Mouse (Mus musculus) heart, postnatal 14 days (tissue): ENCODE measurements around the gene Cpped1. TPM values are rescaled to one million over a fixed set of nuclear protein-coding genes. Genes with fewer than 3 reads are reported as not detected.
A peak's percentile ranks its signal among the peaks of the same experiment; 100 is the strongest.

Experiments used
- DNase-seq, 2 experiments: peaks; one replicate each; pipeline ENCODE4 v3.0.0; 2021 to 2022
- intact Hi-C: fragments of 180-260 bp; cut with DNase I; formaldehyde crosslinking; loops from one replicate; pipeline ENCODE4 v1.15.1; 2025
- total RNA-seq, 2 experiments: library from RNA; stranded (reverse); gene quantifications; 2 replicates each; pipeline ENCODE4 v1.2.3; 2021

The Cpped1 gene
- total RNA-seq, 2 experiments from 2014 or later = 59.7 to 61.2 TPM

- DNase-seq = no peak
- intact Hi-C loops = no loop called here
These were observed 60.1 kb downstream of the Cpped1 start for GRCm38 (mm10) chr16:11848990-11849658.

- intact Hi-C loops = no loop called here
- DNase-seq = no peak
These were observed 63.9 kb downstream of the Cpped1 start for GRCm38 (mm10) chr16:11845309-11845708.

- DNase-seq = no peak
- intact Hi-C loops = no loop called here
These were observed 65.8 kb downstream of the Cpped1 start for GRCm38 (mm10) chr16:11843441-11843840.

- intact Hi-C loops = no loop called here
- DNase-seq = no peak
These were observed 75.8 kb downstream of the Cpped1 start for GRCm38 (mm10) chr16:11833474-11833873.

GRCm38 (mm10) chr16:11828816-11829215, 80.4 kb downstream of the Cpped1 start:
- intact Hi-C loops = no loop called here
- DNase-seq = no peak

GRCm38 (mm10) chr16:11824833-11825232, 84.4 kb downstream of the Cpped1 start:
- intact Hi-C loops = no loop called here

GRCm38 (mm10) chr16:11824385-11824784, 84.9 kb downstream of the Cpped1 start:
- intact Hi-C loops = no loop called here

More at GRCm38 (mm10) chr16:11824833-11825232, 84.4 kb downstream of the Cpped1 start:
- no peak for DNase-seq

GRCm38 (mm10) chr16:11820791-11821190, 88.5 kb downstream of the Cpped1 start:
- DNase-seq = no peak
- intact Hi-C loops = no loop called here

More at GRCm38 (mm10) chr16:11824385-11824784, 84.9 kb downstream of the Cpped1 start:
- DNase-seq = no peak

- peak; percentile 26 to 42 for DNase-seq
- intact Hi-C loops = no loop called here
These were observed 94.2 kb downstream of the Cpped1 start for GRCm38 (mm10) chr16:11814935-11815650.

- intact Hi-C loops = no loop called here
- no peak for DNase-seq
These were observed 97.1 kb downstream of the Cpped1 start for GRCm38 (mm10) chr16:11812119-11812518.

- intact Hi-C loops = no loop called here
- DNase-seq = no peak
These were observed 99.6 kb downstream of the Cpped1 start for GRCm38 (mm10) chr16:11809615-11810014.

GRCm38 (mm10) chr16:11801960-11802539, 107.2 kb downstream of the Cpped1 start:
- intact Hi-C loops = no loop called here
- DNase-seq = no peak

GRCm38 (mm10) chr16:11795758-11796460, 113.3 kb downstream of the Cpped1 start:
- intact Hi-C loops = no loop called here
- DNase-seq = no peak

- intact Hi-C loops = no loop called here
These were observed 114.6 kb downstream of the Cpped1 start for GRCm38 (mm10) chr16:11794628-11795027.

GRCm38 (mm10) chr16:11793391-11793790, 115.9 kb downstream of the Cpped1 start:
- no peak for DNase-seq
- intact Hi-C loops = no loop called here

More at GRCm38 (mm10) chr16:11794628-11795027, 114.6 kb downstream of the Cpped1 start:
- no peak for DNase-seq

GRCm38 (mm10) chr16:11790476-11790875, 118.8 kb downstream of the Cpped1 start:
- intact Hi-C loops = no loop called here
- no peak for DNase-seq

GRCm38 (mm10) chr16:11785806-11786205, 123.4 kb downstream of the Cpped1 start:
- DNase-seq = no peak

GRCm38 (mm10) chr16:11784354-11784753, 124.9 kb downstream of the Cpped1 start:
- intact Hi-C loops = no loop called here
- no peak for DNase-seq

More at GRCm38 (mm10) chr16:11785806-11786205, 123.4 kb downstream of the Cpped1 start:
- intact Hi-C loops = no loop called here

- intact Hi-C loops = no loop called here
- no peak for DNase-seq
These were observed 125.9 kb downstream of the Cpped1 start for GRCm38 (mm10) chr16:11783337-11783736.

- DNase-seq = no peak
- intact Hi-C loops = no loop called here
These were observed 127.2 kb downstream of the Cpped1 start for GRCm38 (mm10) chr16:11782082-11782481.
